ENCODE assay signal across 1 mouse cellular context in genomic region chr11:50223783-50224662, GRCm38 (mm10).
A peak's percentile ranks its signal among the peaks of the same experiment; 100 is the strongest.
TF ChIP-seq lines count a peak whose summit lies in the region.

No protein-coding gene starts in this region.

TF ChIP-seq in MEL, 35 proteins besides CTCF, POLR2A, EP300 and RAD21 (continued from another document):
- TF ChIP-seq MEF2A (IDR thresholded peaks at IDR 0.05; ENCODE audit: extremely low read depth, insufficient replicate concordance, low read depth, low read length, poor library complexity, severe bottlenecking) (no peak), BHLHE40 (IDR thresholded peaks at IDR 0.05; ENCODE audit: borderline replicate concordance, low read depth, low read length) (no peak; the same call in 1 of the 2 replicates), ZNF384 (IDR thresholded peaks at IDR 0.05; ENCODE audit: low read depth, low read length) (no peak), MAX (IDR thresholded peaks at IDR 0.05; ENCODE audit: low read length) (no peak), MYB (IDR thresholded peaks at IDR 0.05; ENCODE audit: low read depth, low read length) (no peak), USF1 (IDR thresholded peaks at IDR 0.05; ENCODE audit: low read depth, low read length) (no peak), USF2 (IDR thresholded peaks at IDR 0.05; ENCODE audit: borderline replicate concordance in 1 of 2, insufficient read depth in 1 of 2, low read depth in 1 of 2, low read length in 2 of 2) (no peak), UBTF (IDR thresholded peaks at IDR 0.05; ENCODE audit: borderline replicate concordance, insufficient read depth, low read depth, low read length) (no peak), ZMIZ1 (IDR thresholded peaks at IDR 0.05; ENCODE audit: low read depth, low read length) (0 out of 2 replicates have a peak, but pooled peaks have one; percentile 6), TCF12 (IDR thresholded peaks at IDR 0.05; ENCODE audit: low read depth, low read length) (no peak), ZC3H11A (IDR thresholded peaks at IDR 0.05; ENCODE audit: low read depth, low read length) (no peak), MXI1 (IDR thresholded peaks at IDR 0.05; ENCODE audit: low read depth, low read length) (no peak; the same call in 1 of the 2 replicates), HCFC1 (IDR thresholded peaks at IDR 0.05; ENCODE audit: low read depth, low read length) (no peak), SIN3A (IDR thresholded peaks at IDR 0.05; ENCODE audit: low read length) (peak; percentile 37)
